In the genomic region with DNA sequence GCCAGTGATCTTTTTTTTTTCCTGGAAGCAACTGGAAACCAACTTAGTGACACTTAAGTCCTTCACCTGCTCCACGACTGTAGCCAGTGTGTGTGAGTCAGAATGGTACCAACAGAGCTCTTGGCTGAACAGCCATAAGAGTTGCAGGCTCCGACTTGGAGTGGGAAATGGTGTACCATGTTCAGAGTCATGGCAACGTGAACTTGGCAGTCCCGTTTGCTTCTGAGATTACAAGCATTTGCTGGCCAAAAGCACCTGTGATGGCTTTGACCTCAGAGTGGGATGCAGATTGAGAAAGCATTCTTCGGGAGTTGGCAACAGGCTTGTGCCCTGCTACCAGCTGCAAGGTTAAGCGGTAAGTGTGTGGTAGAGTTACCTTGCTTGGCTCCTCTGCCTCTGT, we compare ENCODE assay signal across 28 mouse cellular contexts.
DNase-seq lines count a peak whose midpoint lies in the region; TF ChIP-seq lines count a peak whose summit lies in the region.
"Had no signal": no experiment of that assay in that cellular context is flagged by ENCODE, and none has a peak within 500 bp of the region (broad histone marks: within the 10 kb centered on the region; RNA-seq: fewer than 3 reads in every experiment).

No protein-coding gene starts in this region.

- no peak for TF ChIP-seq POLR2A in cerebellum, adult 2 months (IDR thresholded peaks at IDR 0.05; ENCODE audit: borderline replicate concordance, insufficient read depth, low read length)

- H3K27ac ChIP-seq in heart, embryonic 10.5 days, result no peak overlapping the region
- peak overlapping the region; percentile 83 for H3K27ac ChIP-seq in gastrocnemius, adult 2 months
- H3K27ac ChIP-seq in cerebellum, adult 2 months (ENCODE audit: insufficient read depth, low read length), result no peak overlapping the region
- H3K27ac ChIP-seq: embryonic facial prominence, embryonic 15.5 days; forebrain, embryonic 12.5 days; heart, adult 2 months; hindbrain, postnatal 0 days; intestine, embryonic 15.5 days; layer of hippocampus, adult 2 months; liver, embryonic 13.5 days; midbrain, embryonic 10.5 days; midbrain, embryonic 15.5 days; neural tube, embryonic 15.5 days had no signal

- H3K9me3 ChIP-seq in heart, embryonic 10.5 days, result no peaks in the 10 kb centered on the region
- H3K9me3 ChIP-seq: embryonic facial prominence, embryonic 15.5 days; forebrain, embryonic 12.5 days; intestine, embryonic 15.5 days; liver, embryonic 13.5 days; midbrain, embryonic 10.5 days; midbrain, embryonic 15.5 days; neural tube, embryonic 15.5 days had no signal

- no peaks in the 10 kb centered on the region for H3K36me3 ChIP-seq in heart, embryonic 10.5 days
- H3K36me3 ChIP-seq: embryonic facial prominence, embryonic 15.5 days; forebrain, embryonic 12.5 days; G1E; intestine, embryonic 15.5 days; liver, embryonic 13.5 days; midbrain, embryonic 10.5 days; midbrain, embryonic 15.5 days; neural tube, embryonic 15.5 days had no signal

- DNase-seq in adrenal gland, adult 2 months, result peak; percentile 41
- no peak for DNase-seq in adrenal gland, postnatal 14 days
- DNase-seq in heart, postnatal 10 days, result peak; percentile 16 to 31
- DNase-seq in heart, embryonic 10.5 days (ENCODE audit: low spot score), result no peak
- DNase-seq in gastrocnemius, adult 2 months, result peak; percentile 81
- DNase-seq in gastrocnemius, postnatal 25 days, result peak; percentile 72
- DNase-seq in cerebellum, adult 2 months, result no peak
- no peak for DNase-seq in spleen, adult 18-20 months
- DNase-seq: cerebellum, adult 11 months; cerebellum, adult 9-11 months; kidney, adult 2 months; kidney, postnatal 36 days; layer of hippocampus, postnatal 36 days; left cerebral cortex, postnatal 4 days; liver, embryonic 13.5 days; lung, embryonic 14.5 days; retina, postnatal 1 day; right cerebral cortex, postnatal 14 days had no signal

- peaks cover 9% of the 10 kb centered on the region for H3K27me3 ChIP-seq in heart, embryonic 10.5 days (ENCODE audit: insufficient read depth, poor library complexity, severe bottlenecking)
- no peaks in the 10 kb centered on the region for H3K27me3 ChIP-seq in cerebellum, adult 2 months (ENCODE audit: control insufficient read depth, insufficient read depth, low read length)
- H3K27me3 ChIP-seq: embryonic facial prominence, embryonic 15.5 days; forebrain, embryonic 12.5 days; intestine, embryonic 15.5 days; liver, embryonic 13.5 days; midbrain, embryonic 15.5 days; neural tube, embryonic 15.5 days had no signal

- intact Hi-C loops in heart, postnatal 10 days (cut with DNase I), result no loop called here
- intact Hi-C loops in gastrocnemius, adult 2 months (cut with DNase I), result loop anchor here (2.0 kb wide), 1 partner anchor 31 kb away; no protein-coding TSS in a partner anchor

- no peak overlapping the region for H3K4me3 ChIP-seq in heart, embryonic 10.5 days
- H3K4me3 ChIP-seq in gastrocnemius, adult 2 months, result peak overlapping the region; percentile 26; the same call in 1 of the 2 replicates
- no peak overlapping the region for H3K4me3 ChIP-seq in cerebellum, adult 2 months (replicated peaks; ENCODE audit: insufficient read depth, low read depth, low read length)
- H3K4me3 ChIP-seq: embryonic facial prominence, embryonic 15.5 days; forebrain, embryonic 12.5 days; heart, adult 2 months; intestine, embryonic 15.5 days; layer of hippocampus, adult 2 months; liver, embryonic 13.5 days; midbrain, embryonic 10.5 days; midbrain, embryonic 15.5 days; neural tube, embryonic 15.5 days had no signal

- H3K4me1 ChIP-seq in heart, embryonic 10.5 days, result peaks cover 18% of the 10 kb centered on the region
- no peaks in the 10 kb centered on the region; the same call in 1 of the 2 replicates for H3K4me1 ChIP-seq in cerebellum, adult 2 months (ENCODE audit: control insufficient read depth, insufficient read depth, low read length)
- H3K4me1 ChIP-seq: intestine, embryonic 15.5 days; liver, embryonic 13.5 days; midbrain, embryonic 15.5 days had no signal

- no peak for TF ChIP-seq CTCF in gastrocnemius, adult 2 months (IDR thresholded peaks at IDR 0.05)
- no peak for TF ChIP-seq CTCF in cerebellum, adult 2 months (IDR thresholded peaks at IDR 0.05; ENCODE audit: borderline replicate concordance, insufficient read depth, low read depth, low read length)

- WGBS in heart, embryonic 10.5 days, result 80% methylated on average over 6 of the region's 6 CpGs
- WGBS in cerebellum, adult 2 months, result 49% methylated on average over 6 of the region's 6 CpGs

Comparison
In these comparisons a context has a peak if more than half of its experiments do, and no peak if none do; other contexts are left out.
1. DNase-seq: peak in adrenal gland, adult 2 months (single experiment), heart, postnatal 10 days (2 of 2), gastrocnemius, adult 2 months (single experiment) and gastrocnemius, postnatal 25 days (single experiment); none in adrenal gland, postnatal 14 days (single experiment), heart, embryonic 10.5 days (single experiment), cerebellum, adult 2 months (0 of 2) and spleen, adult 18-20 months (0 of 2).